Mouse (Mus musculus) embryonic fibroblast, embryonic 13.5 days (primary cell): ENCODE measurements around the gene Bcl2l12.

Source experiments
- CTCF ChIP-seq: IDR thresholded peaks from 2 replicates; pipeline ENCODE4 v1.5.1; 2011; ENCODE audit warnings: mild to moderate bottlenecking, control low read depth, low read length, moderate library complexity, borderline replicate concordance; ENCODE audit not compliant: insufficient read depth
- POLR2A ChIP-seq: IDR thresholded peaks from 2 replicates; pipeline ENCODE4 v1.6.1; 2011; ENCODE audit warnings: low read depth, mild to moderate bottlenecking, control low read depth, low read length, moderate library complexity

- TF ChIP-seq CTCF (no peak), POLR2A (no peak)
Observed at GRCm38 (mm10) chr7:44957183-44957835, 41.2 kb downstream of the Bcl2l12 start.
